Mouse (Mus musculus) liver, adult 2 months (tissue): ENCODE measurements at regions not wholly inside any gene's neighbourhood (a gene's known extent, or its start where the extent isn't known, plus 50 kb on each side); places are given as distances from the start of the nearest gene placed in this dataset.

Source experiments
- CTCF ChIP-seq: fragments of 200-500 bp; IDR thresholded peaks from 2 replicates; pipeline ENCODE4 v1.5.1; 2011; ENCODE audit warnings: low read depth, low read length, control low read depth
- POLR2A ChIP-seq: fragments of 200-500 bp; IDR thresholded peaks from 2 replicates; pipeline ENCODE4 v1.6.1; 2011; ENCODE audit warnings: low read length, control low read depth; ENCODE audit not compliant: insufficient read depth; ENCODE audit errors: extremely low read depth

GRCm38 (mm10) chr13:107899600-107900229 is 144.5 kb upstream of the Smim15 start:
- no peak for TF ChIP-seq CTCF
- no peak for TF ChIP-seq POLR2A
